Mouse (Mus musculus) kidney, adult 9 months (tissue): ENCODE measurements around the gene Stk4.

ENCODE experiments used
- DNase-seq: peaks from one replicate; pipeline ENCODE4 v3.0.0; 2022

Stk4 gene

DNA sequence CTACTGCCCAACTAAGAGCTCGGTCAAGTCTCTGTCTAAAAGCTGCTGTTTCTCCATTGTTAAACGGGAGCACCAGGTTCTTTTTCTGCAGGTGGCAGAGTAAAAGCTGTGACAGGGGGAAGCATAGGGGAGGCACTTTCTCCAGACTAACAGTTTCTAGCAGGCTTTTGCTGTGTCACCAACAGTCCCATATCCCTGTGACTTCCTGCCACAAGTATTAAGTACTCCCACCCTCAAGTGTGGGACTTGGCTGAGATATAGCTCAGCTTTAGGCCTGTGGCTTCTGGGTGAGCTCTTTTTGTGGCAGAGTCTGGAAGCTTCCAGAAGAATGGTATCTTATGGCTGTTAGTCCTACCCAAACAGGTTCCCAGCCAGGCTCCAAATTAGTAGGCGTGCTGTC, 105.7 kb downstream of the Stk4 start:
- no peak for DNase-seq

DNA sequence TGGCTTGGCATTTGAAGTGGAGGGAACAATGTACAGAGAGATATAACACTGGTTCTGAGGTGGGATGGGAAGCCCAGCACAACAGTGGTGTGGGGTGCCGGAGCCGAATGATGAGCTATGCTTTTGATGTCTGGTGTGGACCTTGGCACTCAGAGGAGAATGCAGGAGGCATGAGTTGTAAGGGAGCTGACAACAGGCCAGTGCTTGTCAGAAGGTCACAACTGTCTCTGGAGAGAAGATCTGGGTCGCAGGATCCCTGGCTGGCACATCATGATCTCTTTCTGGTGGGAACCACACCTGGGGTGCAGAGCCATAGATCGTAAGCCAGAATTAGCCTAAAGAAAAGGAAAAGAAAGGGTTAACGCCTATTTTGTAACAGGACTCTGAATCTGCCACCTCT, 107.7 kb downstream of the Stk4 start:
- no peak for DNase-seq

DNA sequence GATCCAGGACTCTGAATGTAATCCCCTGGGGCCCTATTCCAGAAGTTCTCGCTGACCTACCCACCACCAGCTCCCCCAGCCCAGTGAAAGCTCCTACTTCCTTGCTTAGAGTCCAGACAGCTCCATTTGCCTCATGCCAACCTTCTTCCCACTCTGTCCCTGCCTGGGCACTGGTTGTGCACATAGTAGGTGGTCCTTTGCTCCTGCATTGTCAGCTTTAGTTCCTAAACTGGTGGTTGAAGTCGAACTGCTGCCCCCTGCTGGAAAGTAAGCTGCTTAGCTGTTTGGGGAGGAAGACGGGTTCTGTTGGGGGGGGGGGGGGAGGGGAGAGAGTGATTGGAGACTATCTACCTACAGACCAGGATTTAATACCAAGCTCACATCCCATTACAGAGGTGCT, 110.0 kb downstream of the Stk4 start:
- DNase-seq, result peak; percentile 26

DNA sequence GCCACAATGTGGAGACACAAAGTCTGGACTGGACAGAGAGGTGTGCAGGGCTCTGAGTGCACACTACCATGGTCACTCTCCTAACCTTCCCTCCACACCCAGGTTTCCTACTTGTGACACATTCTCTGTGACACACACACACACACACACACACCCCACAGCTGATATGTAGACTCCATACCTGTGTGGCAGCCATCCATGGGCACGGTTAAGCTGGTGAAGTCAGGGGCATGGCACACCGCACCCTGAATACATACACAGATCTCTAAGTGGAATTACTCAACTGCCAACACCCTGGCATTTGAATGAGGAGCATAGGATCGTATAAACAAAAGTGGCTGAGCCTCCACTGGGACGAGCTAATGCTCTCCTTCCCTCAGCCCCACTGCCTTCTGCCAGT, 110.6 kb downstream of the Stk4 start:
- DNase-seq, result no peak

DNA sequence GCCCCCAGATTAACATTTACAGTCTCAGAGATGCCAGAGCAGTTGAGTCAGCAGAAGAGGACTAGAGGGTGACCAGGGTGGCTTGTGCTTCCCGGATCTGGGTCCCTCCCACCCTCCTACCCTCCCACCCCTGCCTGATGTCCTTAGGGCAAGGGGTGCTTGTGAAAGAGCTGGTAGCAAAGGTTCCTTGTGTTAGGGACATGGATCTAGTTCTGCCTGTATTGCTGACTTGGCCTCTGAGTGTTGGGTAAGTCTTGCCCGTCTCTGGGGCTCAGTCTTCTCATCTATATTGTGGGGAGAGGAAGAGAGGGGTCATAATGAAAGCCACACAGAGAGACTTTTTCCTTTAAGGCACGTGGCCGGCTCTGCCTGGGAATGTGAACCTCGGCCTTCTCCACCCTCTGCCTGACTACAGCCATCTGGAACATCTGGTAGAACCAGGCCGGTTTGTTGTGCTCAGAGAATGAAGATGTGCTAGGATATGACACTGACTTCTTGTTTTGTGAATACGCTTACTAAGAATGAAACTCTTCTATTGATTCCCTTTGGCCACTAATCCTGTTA, 112.7 kb downstream of the Stk4 start, which contains the start of gene Wfdc5:
TSS of gene Wfdc5 (minus strand) at position 51 of the 564 bp plus-strand sequence.
- no peak for DNase-seq

GRCm38 (mm10) chr2:164183340-164183739, 113.2 kb downstream of the Stk4 start:
- DNase-seq, result peak; percentile 31

GRCm38 (mm10) chr2:164184145-164184719, 114.1 kb downstream of the Stk4 start:
- DNase-seq, result no peak

DNA sequence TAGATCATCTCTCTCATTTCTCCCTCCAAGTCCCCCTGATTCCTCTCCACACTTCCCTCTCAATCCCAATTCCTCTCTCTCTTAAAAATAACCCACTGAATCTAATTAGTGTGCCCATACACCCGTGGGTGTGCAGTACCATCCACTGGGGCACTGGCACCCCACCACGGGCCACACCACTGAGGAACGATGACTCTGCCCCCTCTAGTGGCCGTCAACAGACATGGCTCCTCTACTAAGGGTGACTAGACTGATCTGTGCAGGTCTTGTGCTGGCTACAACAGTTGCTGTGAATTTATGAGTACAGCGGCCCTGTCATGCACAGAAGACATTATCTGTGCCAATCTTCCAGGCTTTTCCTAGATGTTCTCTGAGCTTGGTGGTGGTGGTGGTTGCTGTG, 118.6 kb downstream of the Stk4 start:
- DNase-seq, result no peak

DNA sequence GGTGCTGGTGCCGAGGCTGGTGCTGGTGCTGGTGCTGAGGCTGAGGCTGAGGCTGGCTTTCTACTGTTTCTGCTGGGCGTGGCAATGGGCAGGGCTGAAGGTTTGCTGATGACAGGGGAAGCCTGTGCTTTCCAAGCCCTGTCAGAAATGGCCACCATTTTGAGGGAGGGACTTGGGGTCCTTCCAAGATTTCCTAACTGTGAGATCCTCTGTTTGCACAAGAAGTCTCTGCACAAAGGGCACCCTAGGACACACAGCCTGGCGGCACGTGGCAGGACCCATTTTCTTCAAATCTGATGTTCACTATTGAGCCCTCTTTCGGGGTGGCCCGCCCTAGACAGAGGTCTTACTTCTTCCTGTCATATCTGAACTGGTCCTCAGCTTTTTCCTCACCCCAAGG, 120.5 kb downstream of the Stk4 start, which contains the start of gene Wfdc12:
TSS of gene Wfdc12 (minus strand) at position 33 of the 400 bp plus-strand sequence.
- no peak for DNase-seq

GRCm38 (mm10) chr2:164192279-164192678, 122.2 kb downstream of the Stk4 start:
- no peak for DNase-seq

- DNase-seq, result no peak
Observed at GRCm38 (mm10) chr2:164194959-164195630, 125.0 kb downstream of the Stk4 start.

DNA sequence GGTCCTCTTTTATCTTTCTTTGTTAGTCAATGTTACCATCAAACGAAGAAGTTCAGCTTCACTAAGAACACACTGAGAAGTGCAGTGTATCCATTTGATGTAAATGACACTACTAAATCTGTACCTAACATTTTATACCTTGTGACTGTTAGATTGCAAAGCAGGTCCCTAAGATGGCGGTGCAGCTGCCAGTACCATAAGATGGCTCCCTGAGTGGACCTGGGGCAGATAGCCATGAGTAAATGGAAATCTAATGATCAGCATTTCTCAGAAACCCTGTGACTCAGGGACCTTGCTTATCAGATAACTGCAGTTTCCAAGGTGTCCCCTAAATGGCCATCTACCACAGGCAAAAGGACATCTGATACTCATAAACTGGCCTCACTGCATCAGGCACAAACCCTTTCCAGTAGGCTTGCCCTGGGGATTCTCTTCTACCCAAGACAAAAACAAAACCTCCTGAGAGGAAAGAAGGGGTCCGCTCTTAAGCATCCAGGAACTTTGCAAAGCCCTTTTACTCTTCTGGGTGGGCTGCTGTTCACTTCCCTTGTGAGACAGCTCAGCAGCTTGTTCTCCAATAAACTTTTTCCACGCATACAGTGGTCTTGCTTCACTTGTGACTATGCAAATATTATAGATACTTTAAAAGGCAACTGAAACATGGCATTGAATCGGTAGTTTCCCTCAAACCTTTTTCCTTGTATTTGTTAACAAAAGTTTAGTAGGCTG, 126.0 kb downstream of the Stk4 start:
- DNase-seq, result no peak

- DNase-seq, result no peak
Observed at GRCm38 (mm10) chr2:164196700-164196990, 126.5 kb downstream of the Stk4 start.

- DNase-seq, result no peak
Observed at GRCm38 (mm10) chr2:164199626-164200327, 129.7 kb downstream of the Stk4 start, which contains the start of gene Wfdc15a. TSS of gene Wfdc15a (minus strand) at chr2:164200130.
